Mouse (Mus musculus): ENCODE measurements around the gene Zp3r. TPM values are rescaled to one million over a fixed set of nuclear protein-coding genes. Genes with fewer than 3 reads are reported as not detected.
A peak's percentile ranks its signal among the peaks of the same experiment; 100 is the strongest.
"Not testable (repeated sequence)": the region's sequence is repeated elsewhere in the genome, so short reads cannot be mapped to it uniquely, and the experiment has no call there.

Zp3r gene
- total RNA-seq (2021) = not detected
- long read RNA-seq, experiment 1 = 0 reads
- long read RNA-seq, experiment 2 = 0 reads

DNA sequence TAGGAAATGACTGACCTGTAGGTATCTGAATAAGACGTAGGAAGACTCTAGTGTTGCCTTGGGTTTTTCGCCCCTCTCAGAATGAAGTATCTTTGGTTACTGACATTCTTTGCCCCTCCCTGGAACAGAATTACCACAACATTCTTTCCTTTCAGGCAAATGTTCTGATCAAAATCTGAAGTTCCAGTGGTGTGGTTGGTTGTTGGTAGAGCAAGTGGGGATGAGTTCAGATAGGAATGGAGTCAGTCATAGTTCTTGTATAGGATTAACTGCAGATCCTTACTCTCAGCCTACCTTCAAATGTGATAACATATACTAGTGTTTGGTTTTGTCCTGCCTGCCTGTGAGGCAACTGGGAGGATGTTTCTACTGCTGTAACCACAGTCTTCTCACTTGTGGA, at the start of gene Zp3r:
Gene Zp3r (minus strand): TSS at position 101 of the 400 bp plus-strand sequence.
- no peak within 1 kb of the TSS for H3K27ac ChIP-seq

GRCm38 (mm10) chr1:130678551-130678950, 49.1 kb upstream of the Zp3r start:
- TF ChIP-seq CTCF (IDR thresholded peaks at IDR 0.05) = no peak
- intact Hi-C loops (cut with DNase I) = no loop called here
- no peak for DNase-seq
- H3K4me3 ChIP-seq = no peak overlapping the region
- H3K27ac ChIP-seq = no peak overlapping the region

More for the DNA sequence above, at the start of gene Zp3r:
- no peak for DNase-seq
- H3K4me3 ChIP-seq = no peak within 1 kb of the TSS
- TF ChIP-seq CTCF (IDR thresholded peaks at IDR 0.05) = no peak
- intact Hi-C loops (cut with DNase I) = no loop called here

DNA sequence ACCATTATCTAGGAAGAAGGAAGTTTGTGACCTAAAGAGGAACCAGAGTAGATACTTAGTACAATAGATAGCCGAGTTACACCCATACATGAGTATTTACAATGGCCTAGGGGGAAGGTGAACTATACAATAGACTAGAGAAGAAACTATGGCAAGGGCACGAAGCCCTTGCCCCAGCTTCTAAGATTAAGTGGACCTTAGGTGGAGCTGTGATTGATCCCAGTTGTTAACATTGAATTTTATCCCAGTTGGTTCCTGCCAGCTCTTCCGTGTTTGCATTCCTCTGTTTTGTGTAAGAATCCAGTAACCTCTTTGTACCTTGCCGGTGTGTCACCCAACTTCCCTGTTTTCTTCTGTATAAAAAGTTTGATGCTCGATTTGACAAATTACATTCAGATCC, 34.2 kb upstream of the Zp3r start:
- intact Hi-C loops (cut with DNase I); DNase-seq; H3K27ac ChIP-seq; H3K4me3 ChIP-seq: not testable (repeated sequence)

GRCm38 (mm10) chr1:130661454-130661853, 32.0 kb upstream of the Zp3r start, which contains the start of gene C4bp:
Gene C4bp (minus strand): TSS chr1:130661632.
- intact Hi-C loops (cut with DNase I) = no loop called here
- no peak for DNase-seq
- no peak for TF ChIP-seq CTCF (IDR thresholded peaks at IDR 0.05)
- Histone ChIP-seq H3K4me3 (no peak within 1 kb of the TSS), H3K27ac (no peak within 1 kb of the TSS)

- H3K4me3 ChIP-seq; H3K27ac ChIP-seq; DNase-seq; intact Hi-C loops (cut with DNase I): not testable (repeated sequence)
These were observed 30.2 kb upstream of the Zp3r start for GRCm38 (mm10) chr1:130659641-130660040.

- intact Hi-C loops (cut with DNase I) = no loop called here
These were observed 14.7 kb upstream of the Zp3r start for GRCm38 (mm10) chr1:130644103-130644502.

DNA sequence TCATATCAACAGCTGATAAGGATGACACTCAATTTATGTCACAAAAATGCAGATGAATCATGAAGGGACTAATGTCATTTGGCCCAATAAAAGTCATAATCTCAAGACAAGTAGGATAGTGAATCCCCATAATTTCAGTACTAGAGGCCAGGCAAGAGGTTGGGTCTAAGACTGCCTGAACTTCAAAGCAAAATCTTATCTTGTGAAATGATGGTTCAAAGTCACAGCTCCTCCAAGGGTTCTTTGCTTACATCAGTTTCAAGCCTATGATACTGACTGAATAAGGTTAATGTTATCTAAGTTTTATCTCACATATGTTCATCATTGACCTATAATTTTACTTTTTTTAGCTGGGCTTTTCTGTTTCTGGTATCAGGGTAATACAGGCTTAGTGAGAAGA, 11.5 kb upstream of the Zp3r start:
- no peak for DNase-seq
- no peak for TF ChIP-seq CTCF (IDR thresholded peaks at IDR 0.05)
- intact Hi-C loops (cut with DNase I) = no loop called here
- Histone ChIP-seq H3K27ac (no peak overlapping the region), H3K4me3 (no peak overlapping the region)

More at GRCm38 (mm10) chr1:130644103-130644502, 14.7 kb upstream of the Zp3r start:
- Histone ChIP-seq H3K4me3 (no peak overlapping the region), H3K27ac (no peak overlapping the region)
- TF ChIP-seq CTCF (IDR thresholded peaks at IDR 0.05) = no peak
- DNase-seq = no peak

- DNase-seq = peak; percentile 73
- TF ChIP-seq CTCF (IDR thresholded peaks at IDR 0.05) = peak; percentile 84
- H3K4me3 ChIP-seq = no peak overlapping the region
- no peak overlapping the region for H3K27ac ChIP-seq
- intact Hi-C loops (cut with DNase I) = loop anchor here (1.0 to 5.0 kb wide), 2 partner anchors 86 to 172 kb away; partner anchors contain the start of gene Cd55
These were observed 4.5 kb upstream of the Zp3r start for GRCm38 (mm10) chr1:130633761-130634410.

DNA sequence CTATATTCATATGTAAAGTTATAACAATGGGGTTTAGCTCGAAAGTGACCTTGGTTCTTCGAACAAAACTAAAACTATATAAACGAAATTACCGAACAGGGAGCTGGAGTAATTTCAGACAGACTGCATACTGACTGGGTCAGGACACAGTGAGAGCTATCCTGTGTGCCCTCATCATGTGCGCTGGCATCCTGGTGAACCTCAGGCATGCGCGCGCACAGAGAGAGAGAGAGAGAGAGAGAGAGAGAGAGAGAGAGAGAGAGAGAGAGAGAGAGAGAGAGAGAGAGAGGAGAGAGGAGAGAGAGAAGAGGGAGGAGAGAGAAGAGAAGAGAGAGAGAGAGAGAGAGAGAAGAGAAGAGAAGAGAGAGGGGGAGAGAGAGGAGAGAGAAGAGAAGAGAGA, 3.9 kb upstream of the Zp3r start:
- DNase-seq = no peak
- Histone ChIP-seq H3K27ac (no peak overlapping the region), H3K4me3 (no peak overlapping the region)
- no peak for TF ChIP-seq CTCF (IDR thresholded peaks at IDR 0.05)
- intact Hi-C loops (cut with DNase I) = loop anchor here (5.0 kb wide), 1 partner anchor 171 kb away; the partner anchor contains the start of gene Cd55

GRCm38 (mm10) chr1:130596291-130596690, 33.1 kb downstream of the Zp3r start:
- intact Hi-C loops (cut with DNase I) = no loop called here
- DNase-seq = no peak
- TF ChIP-seq CTCF (IDR thresholded peaks at IDR 0.05) = no peak

GRCm38 (mm10) chr1:130588659-130589058, 40.8 kb downstream of the Zp3r start:
- intact Hi-C loops (cut with DNase I) = no loop called here
- DNase-seq = peak; percentile 68
- TF ChIP-seq CTCF (IDR thresholded peaks at IDR 0.05) = no peak
- Histone ChIP-seq H3K27ac (no peak overlapping the region), H3K4me3 (no peak overlapping the region)

More at GRCm38 (mm10) chr1:130596291-130596690, 33.1 kb downstream of the Zp3r start:
- no peak overlapping the region for H3K4me3 ChIP-seq
- no peak overlapping the region for H3K27ac ChIP-seq

DNA sequence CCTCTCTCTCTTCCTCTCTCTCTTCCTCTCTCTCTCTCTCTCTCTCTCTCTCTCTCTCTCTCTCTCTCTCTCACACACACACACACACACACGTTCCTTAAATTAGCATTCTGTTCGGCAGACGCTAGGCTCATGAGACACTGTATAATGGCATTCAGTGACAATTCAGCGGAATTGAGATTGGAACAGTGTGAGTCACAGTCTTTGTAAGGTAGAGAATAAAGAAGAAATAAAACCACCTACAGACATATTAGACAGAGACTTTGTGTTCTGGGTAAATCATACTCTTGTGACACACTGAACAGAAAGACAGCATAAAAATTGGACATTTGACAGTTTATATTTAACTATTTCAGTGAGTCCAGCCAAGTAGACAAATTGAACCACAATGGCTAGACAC, 53.0 kb downstream of the Zp3r start:
- intact Hi-C loops (cut with DNase I) = no loop called here
- no peak overlapping the region for H3K4me3 ChIP-seq
- TF ChIP-seq CTCF (IDR thresholded peaks at IDR 0.05) = no peak
- no peak overlapping the region for H3K27ac ChIP-seq
- DNase-seq = no peak

- TF ChIP-seq CTCF (IDR thresholded peaks at IDR 0.05) = peak; percentile 53
These were observed 53.5 kb downstream of the Zp3r start for GRCm38 (mm10) chr1:130575962-130576361.

More at GRCm38 (mm10) chr1:130575962-130576361, 53.5 kb downstream of the Zp3r start:
- Histone ChIP-seq H3K4me3 (no peak overlapping the region), H3K27ac (no peak overlapping the region)
- peak; percentile 21 for DNase-seq
- intact Hi-C loops (cut with DNase I) = no loop called here

Measured in gastrocnemius, adult 2 months (tissue).